Mouse (Mus musculus) stomach, postnatal 0 days (tissue): ENCODE results near the gene Olfr545. TPM values are rescaled to one million over a fixed set of nuclear protein-coding genes. Genes with fewer than 3 reads are reported as not detected.

Source experiments
- ATAC-seq: fragments of 200-750 bp; cut with Nextera tagmentation; 2 replicates; pipeline ENCODE4 v1.8.0; 2017; ENCODE audit not compliant: low FRiP score, low TSS enrichment
- DNase-seq: peaks from one replicate; pipeline ENCODE4 v3.0.0-alpha.2; 2016; ENCODE audit warnings: low spot score
- H3K27ac ChIP-seq: fragments of 300-500 bp; sonication (generic); replicated peaks from 2 replicates; pipeline ENCODE4 v1.5.1; 2014; ENCODE audit warnings: mild to moderate bottlenecking, control low read depth
- H3K27me3 ChIP-seq: fragments of 300-500 bp; sonication (generic); 2 replicates; pipeline ENCODE4 v1.6.1; 2014; ENCODE audit warnings: low read length; ENCODE audit not compliant: control insufficient read depth, insufficient read depth
- H3K36me3 ChIP-seq: fragments of 300-500 bp; sonication (generic); 2 replicates; pipeline ENCODE4 v1.6.1; 2014; ENCODE audit warnings: low read length, mixed read lengths; ENCODE audit not compliant: control insufficient read depth, insufficient read depth
- H3K4me1 ChIP-seq: fragments of 300-500 bp; sonication (generic); replicated peaks from 2 replicates; pipeline ENCODE4 v1.6.1; 2014; ENCODE audit warnings: antibody characterized with exemption; ENCODE audit not compliant: control insufficient read depth, insufficient read depth
- H3K4me2 ChIP-seq: fragments of 300-500 bp; sonication (generic); replicated peaks from 2 replicates; pipeline ENCODE4 v1.6.1; 2014; ENCODE audit warnings: low read depth, mild to moderate bottlenecking, control low read depth, moderate library complexity
- H3K4me3 ChIP-seq: fragments of 300-500 bp; sonication (generic); 2 replicates; pipeline ENCODE4 v1.5.1; 2014; ENCODE audit warnings: low read depth, low read length, control low read depth
- H3K9ac ChIP-seq: fragments of 300-500 bp; sonication (generic); 2 replicates; pipeline ENCODE4 v1.6.1; 2014; ENCODE audit warnings: mild to moderate bottlenecking, low read length, control low read depth, mixed read lengths
- H3K9me3 ChIP-seq: fragments of 300-500 bp; sonication (generic); 2 replicates; pipeline ENCODE4 v1.6.1; 2016; ENCODE audit warnings: low read length; ENCODE audit not compliant: control insufficient read depth
- CTCF ChIP-seq: IDR thresholded peaks from 2 replicates; pipeline ENCODE4 v1.5.1; 2016; ENCODE audit warnings: antibody characterized with exemption, low read depth, mild to moderate bottlenecking, moderate library complexity
- EP300 ChIP-seq: optimal IDR thresholded peaks from 2 replicates; pipeline ENCODE3; 2016; ENCODE audit warnings: antibody characterized with exemption
- WGBS: fragments of 180-500 bp; shearing (Covaris S2); extraction: QIAGEN DNeasy Blood & Tissue Kit; methylation state at CpG from one replicate; pipeline ENCODE4 v1.1.7; 2014; 5-methylcytosine and 5-hydroxymethylcytosine counted together
- polyA plus RNA-seq: library from polyadenylated mRNA; unstranded; fragments of >200 nt; fragmentation: Nextera tagmentation; extraction: Ambion mirVana; gene quantifications from 2 replicates; pipeline ENCODE4 v1.2.1, GENCODE M21; 2015

The Olfr545 gene
- polyA plus RNA-seq, 1 experiment from 2014 or later, result not detected

DNA sequence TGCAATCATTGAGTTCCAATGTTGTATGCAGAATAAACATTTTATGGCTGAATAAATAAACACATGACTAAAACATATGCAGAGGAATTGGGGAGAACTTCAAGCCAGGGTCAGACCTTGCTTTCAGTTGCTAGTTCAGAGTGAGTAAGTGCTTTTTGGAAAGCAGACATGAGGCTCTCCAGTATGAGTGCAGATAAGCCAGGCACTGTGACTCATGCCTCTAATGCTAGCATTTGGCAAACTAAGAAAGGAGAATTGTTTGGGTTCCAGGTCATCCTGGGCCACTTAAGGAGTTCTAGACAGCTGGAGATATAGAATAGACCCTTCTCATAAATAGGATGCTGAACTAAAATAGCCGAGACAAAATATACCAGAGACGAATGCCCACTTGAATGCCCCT is 15.7 kb downstream of the Olfr545 start:
- WGBS, result 60% methylated on average over 2 of the region's 2 CpGs
- Histone ChIP-seq H3K4me2 (no peak overlapping the region), H3K27me3 (no peaks in the 10 kb centered on the region), H3K9me3 (no peaks in the 10 kb centered on the region), H3K36me3 (no peaks in the 10 kb centered on the region), H3K27ac (no peak overlapping the region), H3K4me1 (no peaks in the 10 kb centered on the region), H3K9ac (no peak overlapping the region), H3K4me3 (no peak overlapping the region)
- ATAC-seq, result no peak
- no peak for DNase-seq
- TF ChIP-seq EP300 (no peak), CTCF (no peak)

DNA sequence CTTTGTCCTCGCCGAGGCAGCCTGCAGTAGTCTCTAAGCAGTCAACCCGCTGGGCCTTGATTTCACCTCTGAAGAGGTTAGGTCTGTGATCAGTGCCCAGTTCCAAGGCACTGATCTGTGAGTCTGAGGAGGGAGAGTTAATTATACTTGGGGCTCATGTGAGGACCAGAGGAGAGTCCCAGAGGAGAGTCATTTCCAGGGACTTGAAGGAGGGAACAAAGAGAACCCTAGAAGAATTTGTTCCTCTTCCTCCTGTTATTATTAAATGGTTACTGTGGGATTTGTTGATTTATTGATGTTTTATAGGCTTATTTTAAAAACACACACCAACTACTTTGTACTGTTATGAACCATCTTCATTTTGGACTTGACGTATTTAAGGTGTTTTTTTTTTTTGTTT is 17.8 kb downstream of the Olfr545 start, which contains the start of gene Olfr543:
TSS of gene Olfr543 (minus strand) at position 101 of the 400 bp plus-strand sequence.
- Histone ChIP-seq H3K9ac (no peak within 1 kb of the TSS), H3K4me3 (no peak within 1 kb of the TSS), H3K27me3 (no peaks in the 10 kb centered on the region), H3K9me3 (no peaks in the 10 kb centered on the region), H3K36me3 (no peaks in the 10 kb centered on the region), H3K4me2 (no peak within 1 kb of the TSS), H3K27ac (no peak within 1 kb of the TSS), H3K4me1 (no peaks in the 10 kb centered on the region)
- ATAC-seq (no peak), DNase-seq (no peak)
- 96% methylated on average over 4 of the region's 4 CpGs for WGBS
- TF ChIP-seq EP300, result no peak
- no peak for TF ChIP-seq CTCF

- no peak for TF ChIP-seq EP300
- no peak for TF ChIP-seq CTCF
- H3K9me3 ChIP-seq, result no peaks in the 10 kb centered on the region
- DNase-seq (no peak), ATAC-seq (no peak)
- H3K9ac ChIP-seq, result no peak overlapping the region
- 55% methylated on average over 4 of the region's 4 CpGs for WGBS
- H3K4me1 ChIP-seq, result no peaks in the 10 kb centered on the region
- H3K27ac ChIP-seq, result no peak overlapping the region
- H3K27me3 ChIP-seq, result no peaks in the 10 kb centered on the region
- H3K4me3 ChIP-seq, result no peak overlapping the region
- H3K36me3 ChIP-seq, result no peaks in the 10 kb centered on the region
- no peak overlapping the region for H3K4me2 ChIP-seq
Observed at GRCm38 (mm10) chr7:102480821-102481220, 18.6 kb downstream of the Olfr545 start.

GRCm38 (mm10) chr7:102479368-102480078 is 19.9 kb downstream of the Olfr545 start:
- no peaks in the 10 kb centered on the region for H3K9me3 ChIP-seq
- no peak overlapping the region for H3K4me3 ChIP-seq
- WGBS, result 49% methylated on average over 5 of the region's 5 CpGs
- no peaks in the 10 kb centered on the region for H3K4me1 ChIP-seq
- H3K27ac ChIP-seq, result no peak overlapping the region; the same call in 1 of the 2 replicates
- H3K9ac ChIP-seq, result no peak overlapping the region
- DNase-seq (no peak), ATAC-seq (no peak)
- H3K36me3 ChIP-seq, result no peaks in the 10 kb centered on the region
- no peak overlapping the region for H3K4me2 ChIP-seq
- TF ChIP-seq CTCF (no peak), EP300 (no peak)
- H3K27me3 ChIP-seq, result no peaks in the 10 kb centered on the region

GRCm38 (mm10) chr7:102478926-102479325 is 20.4 kb downstream of the Olfr545 start:
- H3K9ac ChIP-seq, result no peak overlapping the region
- H3K27me3 ChIP-seq, result no peaks in the 10 kb centered on the region
- no peaks in the 10 kb centered on the region for H3K9me3 ChIP-seq
- no peak for DNase-seq
- H3K4me3 ChIP-seq, result no peak overlapping the region
- 57% methylated on average over 3 of the region's 3 CpGs for WGBS
- no peak overlapping the region for H3K27ac ChIP-seq
- H3K4me1 ChIP-seq, result no peaks in the 10 kb centered on the region
- no peak overlapping the region for H3K4me2 ChIP-seq
- no peak for ATAC-seq
- TF ChIP-seq EP300 (no peak), CTCF (no peak)
- no peaks in the 10 kb centered on the region for H3K36me3 ChIP-seq

DNA sequence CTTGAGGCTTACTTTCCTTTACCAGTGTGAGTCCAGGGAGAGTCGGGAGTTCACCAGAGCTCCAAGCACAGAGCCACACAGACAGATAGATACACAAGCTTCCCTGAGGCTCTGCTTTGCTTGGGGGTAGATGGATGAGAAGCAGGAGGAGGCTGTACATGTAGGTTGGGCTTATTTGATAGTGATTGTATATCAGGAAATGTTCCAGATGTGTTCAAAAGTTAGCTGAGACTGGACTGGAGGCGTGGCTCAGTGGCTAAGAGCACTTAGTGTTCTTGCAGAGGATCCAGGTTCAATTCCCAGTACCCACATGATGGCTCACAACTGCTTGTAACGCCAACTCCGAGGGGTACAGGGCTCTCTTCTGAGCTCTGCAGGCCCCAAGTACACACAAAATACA is 20.9 kb downstream of the Olfr545 start:
- TF ChIP-seq EP300 (no peak), CTCF (no peak)
- Histone ChIP-seq H3K9me3 (no peaks in the 10 kb centered on the region), H3K4me3 (no peak overlapping the region), H3K27ac (no peak overlapping the region), H3K4me2 (no peak overlapping the region), H3K27me3 (no peaks in the 10 kb centered on the region), H3K4me1 (no peaks in the 10 kb centered on the region), H3K36me3 (no peaks in the 10 kb centered on the region), H3K9ac (no peak overlapping the region)
- DNase-seq, result no peak
- WGBS, result 83% methylated on average over 4 of the region's 4 CpGs
- no peak for ATAC-seq
